Mouse (Mus musculus): ENCODE results near the gene Spesp1.
A peak's percentile ranks its signal among the peaks of the same experiment; 100 is the strongest.

The Spesp1 gene

GRCm38 (mm10) chr9:62281991-62282390 is at the start of gene Spesp1:
TSS of gene Spesp1 (minus strand) at chr9:62282208.
- no peak for DNase-seq (ENCODE audit: low spot score in 2 of 2)

GRCm38 (mm10) chr9:62325965-62326364 is 44.0 kb upstream of the Spesp1 start:
- DNase-seq (ENCODE audit: low spot score in 2 of 2): no peak

- DNase-seq (ENCODE audit: low spot score in 2 of 2): no peak
Measured at GRCm38 (mm10) chr9:62323816-62324215, 41.8 kb upstream of the Spesp1 start.

GRCm38 (mm10) chr9:62318729-62319128 is 36.7 kb upstream of the Spesp1 start:
- DNase-seq (ENCODE audit: low spot score in 2 of 2): no peak

- DNase-seq (ENCODE audit: low spot score in 2 of 2): no peak
Measured at GRCm38 (mm10) chr9:62315556-62315955, 33.5 kb upstream of the Spesp1 start.

- no peak for DNase-seq (ENCODE audit: low spot score in 2 of 2)
Measured at GRCm38 (mm10) chr9:62296891-62297290, 14.9 kb upstream of the Spesp1 start.

- peak; percentile 70 to 73 for DNase-seq (ENCODE audit: low spot score in 2 of 2)
Measured at GRCm38 (mm10) chr9:62295006-62295698, 13.1 kb upstream of the Spesp1 start.

- DNase-seq (ENCODE audit: low spot score in 2 of 2): no peak
Measured at GRCm38 (mm10) chr9:62287633-62288025, 5.6 kb upstream of the Spesp1 start.

- DNase-seq (ENCODE audit: low spot score in 2 of 2): peak; percentile 54 to 66
Measured at GRCm38 (mm10) chr9:62286967-62287632, 5.1 kb upstream of the Spesp1 start.

GRCm38 (mm10) chr9:62284266-62284665 is 2.3 kb upstream of the Spesp1 start:
- DNase-seq (ENCODE audit: low spot score in 2 of 2): no peak

- no peak for DNase-seq (ENCODE audit: low spot score in 2 of 2)
Measured at GRCm38 (mm10) chr9:62276899-62277298, 5.1 kb downstream of the Spesp1 start.

GRCm38 (mm10) chr9:62270775-62271399 is 11.1 kb downstream of the Spesp1 start:
- DNase-seq (ENCODE audit: low spot score in 2 of 2): no peak

- DNase-seq (ENCODE audit: low spot score in 2 of 2): no peak
Measured at GRCm38 (mm10) chr9:62269161-62269560, 12.8 kb downstream of the Spesp1 start.

- DNase-seq (ENCODE audit: low spot score in 2 of 2): no peak
Measured at GRCm38 (mm10) chr9:62265278-62265677, 16.7 kb downstream of the Spesp1 start.

- DNase-seq (ENCODE audit: low spot score in 2 of 2): no peak
Measured at GRCm38 (mm10) chr9:62263652-62264051, 18.4 kb downstream of the Spesp1 start.

- no peak for DNase-seq (ENCODE audit: low spot score in 2 of 2)
Measured at GRCm38 (mm10) chr9:62261406-62261805, 20.6 kb downstream of the Spesp1 start.

GRCm38 (mm10) chr9:62261006-62261405 is 21.0 kb downstream of the Spesp1 start:
- DNase-seq (ENCODE audit: low spot score in 2 of 2): no peak

GRCm38 (mm10) chr9:62258005-62258404 is 24.0 kb downstream of the Spesp1 start:
- no peak for DNase-seq (ENCODE audit: low spot score in 2 of 2)

- no peak for DNase-seq (ENCODE audit: low spot score in 2 of 2)
Measured at GRCm38 (mm10) chr9:62255896-62256576, 26.0 kb downstream of the Spesp1 start.

GRCm38 (mm10) chr9:62253736-62254443 is 28.1 kb downstream of the Spesp1 start:
- no peak for DNase-seq (ENCODE audit: low spot score in 2 of 2)

- DNase-seq (ENCODE audit: low spot score in 2 of 2): no peak
Measured at GRCm38 (mm10) chr9:62250296-62250695, 31.7 kb downstream of the Spesp1 start.

All from urinary bladder, postnatal 36 days (tissue).